Mouse (Mus musculus): ENCODE measurements at regions not wholly inside any gene's neighbourhood (a gene's known extent, or its start where the extent isn't known, plus 50 kb on each side); places are given as distances from the start of the nearest gene placed in this dataset.

DNA sequence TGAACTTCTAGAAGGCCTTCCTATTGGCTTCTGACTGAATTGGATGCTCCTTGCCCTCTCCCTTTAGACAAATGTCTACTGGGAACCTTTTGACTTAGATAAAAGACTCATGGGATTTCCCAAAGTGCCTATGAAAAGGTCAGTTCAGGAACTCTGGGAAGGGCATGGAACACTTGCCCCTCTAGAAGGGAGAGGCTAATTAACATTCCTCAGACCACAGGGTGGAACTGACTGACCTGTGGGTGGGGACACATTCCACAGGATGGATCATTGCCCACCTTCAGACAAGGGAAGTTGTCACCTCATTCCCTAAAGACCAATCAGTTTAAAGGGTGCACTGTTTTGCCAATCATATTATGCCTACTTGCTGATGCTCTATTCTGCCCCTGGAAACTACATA, 416.6 kb upstream of the Sox11 start:
- H3K27ac ChIP-seq = no peak overlapping the region
- TF ChIP-seq CTCF (IDR thresholded peaks at IDR 0.05) = no peak
- no peak overlapping the region for H3K4me3 ChIP-seq
- no peak for DNase-seq (ENCODE audit: extremely low spot score in 1 of 2, low spot score in 2 of 2)
- intact Hi-C loops (cut with DNase I) = no loop called here

GRCm38 (mm10) chr12:27757641-27758040, 415.3 kb upstream of the Sox11 start:
- intact Hi-C loops (cut with DNase I) = no loop called here
- no peak overlapping the region for H3K27ac ChIP-seq
- no peak for TF ChIP-seq CTCF (IDR thresholded peaks at IDR 0.05)
- DNase-seq (ENCODE audit: extremely low spot score in 1 of 2, low spot score in 2 of 2) = no peak
- no peak overlapping the region for H3K4me3 ChIP-seq

DNA sequence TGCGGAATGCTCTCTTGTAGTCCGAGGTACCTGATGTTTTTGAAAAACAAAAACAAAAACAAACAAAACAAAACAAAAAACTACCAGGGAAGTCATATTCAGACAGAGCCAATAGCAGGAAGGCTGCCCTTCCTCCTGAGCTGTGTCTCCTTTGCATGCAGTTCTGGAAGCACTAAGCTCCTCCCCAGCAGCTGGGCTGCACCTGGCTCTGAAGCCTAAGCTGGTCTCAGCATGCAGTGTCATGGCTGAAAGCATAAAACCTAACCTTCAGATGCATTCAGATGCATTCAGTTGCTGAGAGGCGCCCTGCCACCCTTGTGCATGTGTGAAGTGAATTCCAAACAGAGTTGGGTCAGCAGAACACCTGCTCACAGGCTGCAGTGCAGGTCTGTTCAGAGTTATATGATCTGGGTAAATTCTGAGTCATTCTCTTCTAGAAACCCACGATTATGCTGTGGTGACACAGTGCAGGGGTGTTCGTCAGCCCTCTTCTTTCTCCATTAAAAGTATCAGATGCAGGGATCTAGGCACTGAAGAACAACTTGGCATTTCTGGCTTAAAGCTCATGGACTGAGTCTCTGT, 382.3 kb upstream of the Sox11 start:
- no peak for DNase-seq (ENCODE audit: extremely low spot score in 1 of 2, low spot score in 2 of 2)
- no peak overlapping the region for H3K27ac ChIP-seq
- no peak overlapping the region for H3K4me3 ChIP-seq
- intact Hi-C loops (cut with DNase I) = no loop called here
- no peak for TF ChIP-seq CTCF (IDR thresholded peaks at IDR 0.05)

GRCm38 (mm10) chr12:27680459-27680858, 338.1 kb upstream of the Sox11 start:
- Histone ChIP-seq H3K27ac (no peak overlapping the region), H3K4me3 (no peak overlapping the region)
- DNase-seq (ENCODE audit: extremely low spot score in 1 of 2, low spot score in 2 of 2) = no peak
- intact Hi-C loops (cut with DNase I) = no loop called here
- TF ChIP-seq CTCF (IDR thresholded peaks at IDR 0.05) = no peak

- intact Hi-C loops (cut with DNase I) = no loop called here
- Histone ChIP-seq H3K27ac (no peak overlapping the region), H3K4me3 (no peak overlapping the region)
- TF ChIP-seq CTCF (IDR thresholded peaks at IDR 0.05) = no peak
- DNase-seq (ENCODE audit: extremely low spot score in 1 of 2, low spot score in 2 of 2) = no peak
These were observed 331.0 kb upstream of the Sox11 start for GRCm38 (mm10) chr12:27673404-27673803.

- TF ChIP-seq CTCF (IDR thresholded peaks at IDR 0.05) = no peak
- Histone ChIP-seq H3K4me3 (no peak overlapping the region), H3K27ac (no peak overlapping the region)
- intact Hi-C loops (cut with DNase I) = no loop called here
- no peak for DNase-seq (ENCODE audit: extremely low spot score in 1 of 2, low spot score in 2 of 2)
These were observed 328.3 kb upstream of the Sox11 start for GRCm38 (mm10) chr12:27670650-27671084.

DNA sequence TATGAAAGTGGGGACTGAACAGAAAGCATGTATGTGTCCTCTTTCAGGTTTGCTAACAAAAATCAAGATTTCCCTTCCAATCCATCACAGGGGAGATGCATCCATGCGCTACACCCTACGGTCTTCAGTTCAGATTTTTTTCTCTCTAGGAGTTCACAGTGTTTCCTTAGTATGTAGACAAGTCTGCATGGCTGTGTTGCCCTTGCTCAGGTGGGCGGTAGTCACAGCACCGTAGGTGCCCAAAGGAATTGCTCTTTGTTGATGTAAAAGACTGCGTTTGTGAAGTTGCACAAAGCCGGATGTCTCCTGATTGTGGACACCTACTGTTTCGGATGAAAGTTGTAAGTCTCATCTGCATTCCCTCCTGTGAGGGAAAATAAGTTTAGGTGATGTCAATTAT, 327.8 kb upstream of the Sox11 start:
- intact Hi-C loops (cut with DNase I) = no loop called here
- no peak for DNase-seq (ENCODE audit: extremely low spot score in 1 of 2, low spot score in 2 of 2)
- Histone ChIP-seq H3K27ac (no peak overlapping the region), H3K4me3 (no peak overlapping the region)
- TF ChIP-seq CTCF (IDR thresholded peaks at IDR 0.05) = no peak

DNA sequence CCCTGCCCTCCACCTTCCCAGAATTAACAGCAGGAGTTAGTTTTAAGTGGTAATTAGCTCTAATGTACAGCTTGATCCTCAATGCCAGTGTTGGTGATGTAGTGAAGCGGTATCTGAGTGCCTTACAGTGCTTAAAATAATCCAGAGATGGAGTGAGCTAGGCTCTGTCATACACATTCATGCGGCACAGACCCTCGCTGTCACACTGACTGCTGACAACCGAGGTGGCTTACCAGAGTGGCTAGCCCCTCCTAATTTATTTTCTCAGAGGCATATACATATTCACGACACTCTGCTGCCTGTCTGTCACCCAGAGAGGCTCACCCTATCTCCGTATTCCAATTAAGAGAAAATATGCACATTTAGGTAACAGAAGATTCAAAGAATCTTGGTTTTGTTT, 327.2 kb upstream of the Sox11 start:
- DNase-seq (ENCODE audit: extremely low spot score in 1 of 2, low spot score in 2 of 2) = no peak
- no peak for TF ChIP-seq CTCF (IDR thresholded peaks at IDR 0.05)
- intact Hi-C loops (cut with DNase I) = no loop called here
- Histone ChIP-seq H3K4me3 (no peak overlapping the region), H3K27ac (no peak overlapping the region)

DNA sequence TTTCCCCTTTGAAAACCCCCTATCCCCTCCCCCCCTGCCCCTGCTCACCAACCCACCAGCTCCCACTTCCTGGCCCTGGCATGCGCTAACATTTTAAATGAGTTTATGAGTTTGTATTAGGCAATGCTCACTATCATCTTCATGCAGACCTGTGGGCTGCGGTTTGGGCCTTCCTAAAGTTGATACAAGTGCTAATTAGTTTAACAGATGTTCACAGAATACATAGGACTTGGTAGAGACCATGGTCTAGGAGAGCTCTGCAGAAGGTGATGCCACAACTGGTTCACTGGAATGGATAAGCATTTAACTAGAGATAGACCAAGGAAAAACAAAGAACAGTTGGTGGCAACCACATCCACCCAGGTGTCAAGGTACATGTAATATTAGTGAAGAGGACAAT, 324.1 kb upstream of the Sox11 start:
- H3K27ac ChIP-seq = no peak overlapping the region
- TF ChIP-seq CTCF (IDR thresholded peaks at IDR 0.05) = no peak
- intact Hi-C loops (cut with DNase I) = no loop called here
- no peak for DNase-seq (ENCODE audit: extremely low spot score in 1 of 2, low spot score in 2 of 2)
- no peak overlapping the region for H3K4me3 ChIP-seq

GRCm38 (mm10) chr12:27663126-27663525, 320.8 kb upstream of the Sox11 start:
- H3K4me3 ChIP-seq = no peak overlapping the region
- DNase-seq (ENCODE audit: extremely low spot score in 1 of 2, low spot score in 2 of 2) = no peak
- H3K27ac ChIP-seq = no peak overlapping the region
- intact Hi-C loops (cut with DNase I) = no loop called here
- TF ChIP-seq CTCF (IDR thresholded peaks at IDR 0.05) = no peak

DNA sequence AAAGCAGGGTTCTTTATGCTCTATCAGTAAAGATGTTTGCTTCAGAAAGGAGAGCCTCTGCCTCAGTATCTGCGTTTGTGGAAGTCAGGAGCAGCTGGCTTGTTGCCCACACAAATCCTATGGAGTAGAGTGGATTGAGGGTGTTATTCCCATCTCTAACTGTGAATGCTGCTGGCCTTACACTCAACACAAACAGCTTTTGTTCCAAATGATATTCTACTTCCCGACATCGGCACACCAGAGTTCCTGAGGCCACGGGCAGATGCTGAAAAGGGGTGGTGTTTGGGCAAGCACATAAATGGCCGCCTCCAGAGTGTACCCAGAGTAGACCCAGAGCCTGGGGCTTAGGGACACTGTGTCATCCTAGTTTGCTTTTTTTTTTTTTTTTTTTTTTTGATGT, 320.3 kb upstream of the Sox11 start:
- H3K27ac ChIP-seq = no peak overlapping the region
- H3K4me3 ChIP-seq = no peak overlapping the region
- no peak for TF ChIP-seq CTCF (IDR thresholded peaks at IDR 0.05)
- no peak for DNase-seq (ENCODE audit: extremely low spot score in 1 of 2, low spot score in 2 of 2)
- intact Hi-C loops (cut with DNase I) = no loop called here

GRCm38 (mm10) chr12:27657536-27657935, 315.2 kb upstream of the Sox11 start:
- Histone ChIP-seq H3K27ac (no peak overlapping the region), H3K4me3 (no peak overlapping the region)
- no peak for DNase-seq (ENCODE audit: extremely low spot score in 1 of 2, low spot score in 2 of 2)
- TF ChIP-seq CTCF (IDR thresholded peaks at IDR 0.05) = no peak
- intact Hi-C loops (cut with DNase I) = no loop called here

GRCm38 (mm10) chr12:27653541-27653940, 311.2 kb upstream of the Sox11 start:
- no peak for DNase-seq (ENCODE audit: extremely low spot score in 1 of 2, low spot score in 2 of 2)
- intact Hi-C loops (cut with DNase I) = no loop called here
- TF ChIP-seq CTCF (IDR thresholded peaks at IDR 0.05) = no peak
- no peak overlapping the region for H3K4me3 ChIP-seq
- H3K27ac ChIP-seq = no peak overlapping the region
